Mouse (Mus musculus): ENCODE results near the gene Adamts8.

Adamts8 gene

GRCm38 (mm10) chr9:30942512-30943313 is at the start of gene Adamts8:
Gene Adamts8, plus strand, starts transcription at chr9:30942562.
- no peak for DNase-seq (ENCODE audit: low spot score)

- peak; percentile 79 for DNase-seq (ENCODE audit: low spot score)
These were observed 46.7 kb upstream of the Adamts8 start for GRCm38 (mm10) chr9:30895618-30896017.

- peak; percentile 98 for DNase-seq (ENCODE audit: low spot score)
These were observed 45.6 kb upstream of the Adamts8 start for GRCm38 (mm10) chr9:30896752-30897151.

GRCm38 (mm10) chr9:30897169-30897568 is 45.2 kb upstream of the Adamts8 start:
- DNase-seq (ENCODE audit: low spot score): no peak

GRCm38 (mm10) chr9:30902152-30902551 is 40.2 kb upstream of the Adamts8 start:
- no peak for DNase-seq (ENCODE audit: low spot score)

- no peak for DNase-seq (ENCODE audit: low spot score)
These were observed 39.7 kb upstream of the Adamts8 start for GRCm38 (mm10) chr9:30902641-30903040.

GRCm38 (mm10) chr9:30903266-30903665 is 39.1 kb upstream of the Adamts8 start:
- DNase-seq (ENCODE audit: low spot score): no peak

- no peak for DNase-seq (ENCODE audit: low spot score)
These were observed 36.5 kb upstream of the Adamts8 start for GRCm38 (mm10) chr9:30905861-30906260.

- DNase-seq (ENCODE audit: low spot score): no peak
These were observed 35.9 kb upstream of the Adamts8 start for GRCm38 (mm10) chr9:30906426-30906825.

GRCm38 (mm10) chr9:30907677-30908295 is 34.6 kb upstream of the Adamts8 start:
- peak; percentile 66 for DNase-seq (ENCODE audit: low spot score)

- DNase-seq (ENCODE audit: low spot score): no peak
These were observed 34.1 kb upstream of the Adamts8 start for GRCm38 (mm10) chr9:30908296-30908690.

- DNase-seq (ENCODE audit: low spot score): no peak
These were observed 33.4 kb upstream of the Adamts8 start for GRCm38 (mm10) chr9:30908973-30909372.

GRCm38 (mm10) chr9:30910491-30910890 is 31.9 kb upstream of the Adamts8 start:
- DNase-seq (ENCODE audit: low spot score): no peak

- DNase-seq (ENCODE audit: low spot score): no peak
These were observed 30.2 kb upstream of the Adamts8 start for GRCm38 (mm10) chr9:30912161-30912560.

- no peak for DNase-seq (ENCODE audit: low spot score)
These were observed 28.9 kb upstream of the Adamts8 start for GRCm38 (mm10) chr9:30913429-30913828.

GRCm38 (mm10) chr9:30914241-30914640 is 28.1 kb upstream of the Adamts8 start:
- peak; percentile 67 for DNase-seq (ENCODE audit: low spot score)

- DNase-seq (ENCODE audit: low spot score): no peak
These were observed 25.9 kb upstream of the Adamts8 start for GRCm38 (mm10) chr9:30916266-30916968.

- peak; percentile 61 for DNase-seq (ENCODE audit: low spot score)
These were observed 23.7 kb upstream of the Adamts8 start for GRCm38 (mm10) chr9:30918466-30919356.

- peak; percentile 80 for DNase-seq (ENCODE audit: low spot score)
These were observed 22.7 kb upstream of the Adamts8 start for GRCm38 (mm10) chr9:30919686-30920085.

GRCm38 (mm10) chr9:30920736-30921135 is 21.6 kb upstream of the Adamts8 start:
- no peak for DNase-seq (ENCODE audit: low spot score)

- no peak for DNase-seq (ENCODE audit: low spot score)
These were observed 20.9 kb upstream of the Adamts8 start for GRCm38 (mm10) chr9:30921261-30922103.
